Mouse (Mus musculus): ENCODE measurements at regions not wholly inside any gene's neighbourhood (a gene's known extent, or its start where the extent isn't known, plus 50 kb on each side); places are given as distances from the start of the nearest gene placed in this dataset.

DNA sequence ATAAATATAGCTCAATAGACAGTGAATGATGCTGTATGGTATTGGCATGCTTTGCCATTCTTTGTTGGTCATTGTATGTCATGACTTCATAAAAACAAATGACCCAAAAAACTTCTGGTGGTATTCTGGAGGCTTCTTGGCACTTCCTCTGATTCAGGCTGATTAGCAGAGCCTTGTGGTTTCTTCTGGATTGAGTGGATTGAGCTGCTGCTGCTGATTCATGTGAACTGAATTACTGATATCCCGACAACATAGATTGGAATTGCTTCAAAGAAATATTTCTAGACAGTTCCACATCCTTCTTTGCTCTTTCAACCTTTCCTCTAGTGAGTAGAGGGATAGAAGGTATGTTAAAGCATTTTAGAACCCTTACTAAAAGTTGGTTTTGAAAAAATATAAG is 559.9 kb downstream of the Prdm13 start:
- TF ChIP-seq CTCF (IDR thresholded peaks at IDR 0.05; ENCODE audit: low read depth, low read length) (no peak), EP300 (IDR thresholded peaks at IDR 0.05; ENCODE audit: insufficient read depth, low read depth, low read length) (no peak), POLR2A (IDR thresholded peaks at IDR 0.05; ENCODE audit: insufficient read depth, low read length) (no peak)

Measured in ES-Bruce4 (cell line).